Mouse (Mus musculus): ENCODE measurements around the gene Gm14781. TPM values are rescaled to one million over a fixed set of nuclear protein-coding genes. Genes with fewer than 3 reads are reported as not detected.
"Not testable (repeated sequence)": the region's sequence is repeated elsewhere in the genome, so short reads cannot be mapped to it uniquely, and the experiment has no call there.

Gene Gm14781
- polyA plus RNA-seq (2014; fragmentation: Nextera tagmentation; extraction: Ambion mirVana) = not detected in 2 replicates

GRCm38 (mm10) chrX:91631894-91632293, at the start of gene Gm14781:
Gene Gm14781 (plus strand): TSS chrX:91632194.
- 79% methylated on average over 1 of the region's 1 CpGs for WGBS
- ATAC-seq (ENCODE audit: insufficient number of reproducible peaks, low FRiP score, low TSS enrichment, low read depth) = not testable (repeated sequence)

GRCm38 (mm10) chrX:91654964-91655575, 23.1 kb downstream of the Gm14781 start:
- H3K4me2 ChIP-seq (ENCODE audit: low read depth, severe bottlenecking); H3K9ac ChIP-seq (ENCODE audit: low read length); H3K27me3 ChIP-seq (ENCODE audit: control insufficient read depth, insufficient read depth, low read length); H3K4me1 ChIP-seq (ENCODE audit: control insufficient read depth, insufficient read depth, low read length); H3K36me3 ChIP-seq (ENCODE audit: control insufficient read depth, insufficient read depth, low read length); DNase-seq (ENCODE audit: low spot score); H3K9me3 ChIP-seq (ENCODE audit: control insufficient read depth, low read length); H3K4me3 ChIP-seq (ENCODE audit: low read depth, low read length); ATAC-seq (ENCODE audit: insufficient number of reproducible peaks, low FRiP score, low TSS enrichment, low read depth); H3K27ac ChIP-seq (replicated peaks; ENCODE audit: low read depth, low read length): not testable (repeated sequence)

More at GRCm38 (mm10) chrX:91631894-91632293, at the start of gene Gm14781:
- not testable (repeated sequence) for H3K4me2 ChIP-seq (ENCODE audit: low read depth, severe bottlenecking); H3K4me1 ChIP-seq (ENCODE audit: control insufficient read depth, insufficient read depth, low read length); H3K9me3 ChIP-seq (ENCODE audit: control insufficient read depth, low read length); H3K27ac ChIP-seq (replicated peaks; ENCODE audit: low read depth, low read length); DNase-seq (ENCODE audit: low spot score); H3K27me3 ChIP-seq (ENCODE audit: control insufficient read depth, insufficient read depth, low read length); H3K9ac ChIP-seq (ENCODE audit: low read length); H3K4me3 ChIP-seq (ENCODE audit: low read depth, low read length); H3K36me3 ChIP-seq (ENCODE audit: control insufficient read depth, insufficient read depth, low read length)

Other genes with a start within 250 kb of the Gm14781 start
- not detected in 2 replicates for gene Gm5072, start 239.7 kb upstream of the Gm14781 start, polyA plus RNA-seq (2014; fragmentation: Nextera tagmentation; extraction: Ambion mirVana)
- gene Gm8914, start 152.1 kb upstream of the Gm14781 start, polyA plus RNA-seq (2014; fragmentation: Nextera tagmentation; extraction: Ambion mirVana) = not detected in 2 replicates
- not detected in 2 replicates for gene 1700084M14Rik, start 56.3 kb upstream of the Gm14781 start, polyA plus RNA-seq (2014; fragmentation: Nextera tagmentation; extraction: Ambion mirVana)
- not detected in 2 replicates for gene Mageb5, start 150.8 kb downstream of the Gm14781 start, polyA plus RNA-seq (2014; fragmentation: Nextera tagmentation; extraction: Ambion mirVana)